Mouse (Mus musculus): ENCODE results near the gene Axl.

Axl gene

DNA sequence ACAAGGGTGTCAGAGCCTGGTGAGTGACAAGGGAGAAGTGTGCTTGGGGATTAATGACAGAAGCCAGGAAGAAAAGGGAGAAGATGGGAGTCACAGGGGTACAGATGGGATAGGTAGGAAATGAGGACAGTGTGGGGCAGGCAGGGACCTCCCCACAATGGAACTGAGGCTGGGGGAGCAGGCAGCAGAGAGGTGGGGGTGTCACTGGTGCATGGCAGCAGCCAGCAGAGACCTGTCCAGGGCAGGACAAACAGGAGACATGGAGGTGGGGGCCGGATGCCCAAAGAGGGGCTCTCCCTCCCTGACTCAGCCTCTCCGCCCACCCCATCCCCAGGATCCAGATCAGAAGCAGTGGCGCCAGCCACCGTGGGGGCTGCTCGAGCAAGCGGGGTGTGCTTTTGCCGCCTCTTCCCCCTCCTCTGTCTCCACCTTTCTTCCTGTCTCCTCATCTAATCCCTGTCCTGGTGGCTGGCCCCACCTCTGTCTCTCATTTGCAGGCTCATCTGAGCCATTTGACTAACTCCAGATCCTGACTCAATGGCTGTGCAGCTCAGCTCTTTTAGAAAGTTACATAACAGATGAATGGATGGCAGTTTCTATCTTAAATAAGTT lies 77.9 kb downstream of the Axl start:
- peak in 1 of 2 experiments; percentile 49 for DNase-seq (ENCODE audit: low spot score in 2 of 2)

DNA sequence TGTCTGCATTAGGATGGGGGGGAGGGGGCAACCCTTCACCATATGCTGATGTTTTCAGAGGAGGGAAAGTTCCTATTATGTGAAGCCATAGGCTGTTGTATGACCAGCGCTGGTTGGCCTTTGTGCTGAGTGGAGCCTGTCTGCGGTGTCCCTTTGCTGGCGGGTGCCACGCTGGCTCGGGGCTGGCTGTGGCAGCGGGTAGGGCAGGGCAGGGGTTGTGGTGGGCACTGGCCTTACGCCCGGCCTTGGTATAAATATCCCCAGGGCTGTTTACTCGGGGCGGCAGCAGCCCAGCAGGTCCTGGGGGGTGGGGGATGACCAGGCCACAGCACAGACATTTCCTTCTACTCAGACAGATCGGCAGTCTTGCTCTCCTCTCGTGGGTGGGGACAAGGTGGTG lies 78.5 kb downstream of the Axl start:
- peak; percentile 73 to 74 for DNase-seq (ENCODE audit: low spot score in 2 of 2)

DNA sequence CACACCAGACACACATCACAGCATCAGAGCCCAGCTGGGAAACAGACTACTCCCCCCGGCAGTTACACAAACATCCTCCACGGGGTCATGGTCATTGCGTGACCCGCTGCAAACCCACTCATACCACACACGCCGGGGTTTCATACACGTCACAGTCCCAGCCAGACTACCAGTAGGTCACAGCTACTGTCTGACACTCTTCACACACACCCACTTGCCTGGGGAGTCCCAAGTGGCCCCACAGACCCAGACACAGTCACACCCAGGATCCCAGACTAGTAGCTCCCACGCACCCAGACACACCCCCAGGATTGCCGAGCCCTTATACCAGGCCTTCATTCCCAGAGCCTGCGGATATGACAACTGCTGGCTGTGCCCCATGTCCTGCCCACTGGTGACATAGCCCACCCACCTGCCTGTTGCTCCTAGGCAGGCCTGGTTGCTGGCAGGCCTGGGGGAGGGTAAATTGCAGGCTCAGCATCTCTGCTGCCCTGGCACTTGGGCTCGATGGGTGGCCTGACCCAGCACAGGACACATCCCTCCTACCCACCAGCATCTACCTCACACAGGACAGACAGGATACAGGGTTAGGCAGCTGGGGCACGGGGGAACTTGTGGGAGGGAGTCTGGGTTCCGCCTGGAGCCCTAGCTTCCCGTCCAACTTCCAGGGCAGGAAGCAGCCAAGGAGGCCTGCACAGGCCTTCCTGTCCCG lies 80.8 kb downstream of the Axl start:
- DNase-seq (ENCODE audit: low spot score in 2 of 2): no peak

All from right cerebral cortex, postnatal 10 days (tissue).